Mouse (Mus musculus): Measurements from ENCODE around the gene Cul3. TPM values are rescaled to one million over a fixed set of nuclear protein-coding genes. Genes with fewer than 3 reads are reported as not detected.
"Not testable (repeated sequence)": the region's sequence is repeated elsewhere in the genome, so short reads cannot be mapped to it uniquely, and the experiment has no call there.

Cul3 gene
- polyA plus RNA-seq, 1 experiment from 2014 or later = 33.5 TPM

- DNase-seq (ENCODE audit: low spot score) (no peak), ATAC-seq (replicated peaks; ENCODE audit: low FRiP score) (no peak)
- Histone ChIP-seq H3K9me3 (ENCODE audit: control insufficient read depth, low read length) (no peaks in the 10 kb centered on the region), H3K36me3 (ENCODE audit: control insufficient read depth, insufficient read depth, low read length) (no peaks in the 10 kb centered on the region), H3K9ac (ENCODE audit: low read depth, low read length) (no peak overlapping the region), H3K4me1 (replicated peaks; ENCODE audit: control insufficient read depth, insufficient read depth, low read length) (no peaks in the 10 kb centered on the region), H3K27me3 (replicated peaks; ENCODE audit: control insufficient read depth, insufficient read depth, low read length) (no peaks in the 10 kb centered on the region), H3K27ac (ENCODE audit: low read depth, low read length) (no peak overlapping the region), H3K4me3 (ENCODE audit: low read depth, low read length) (no peak overlapping the region), H3K4me2 (no peak overlapping the region)
- WGBS = 81% methylated on average over 2 of the region's 2 CpGs
These were observed 22.7 kb upstream of the Cul3 start for GRCm38 (mm10) chr1:80362946-80363345.

- WGBS = 59% methylated on average over 2 of the region's 2 CpGs
These were observed 22.1 kb upstream of the Cul3 start for GRCm38 (mm10) chr1:80362400-80362799.

GRCm38 (mm10) chr1:80361771-80362170, 21.5 kb upstream of the Cul3 start:
- not testable (repeated sequence) for H3K4me2 ChIP-seq; H3K4me3 ChIP-seq (ENCODE audit: low read depth, low read length); ATAC-seq (replicated peaks; ENCODE audit: low FRiP score); DNase-seq (ENCODE audit: low spot score); H3K9ac ChIP-seq (ENCODE audit: low read depth, low read length); H3K36me3 ChIP-seq (ENCODE audit: control insufficient read depth, insufficient read depth, low read length); H3K27me3 ChIP-seq (replicated peaks; ENCODE audit: control insufficient read depth, insufficient read depth, low read length); H3K27ac ChIP-seq (ENCODE audit: low read depth, low read length); H3K4me1 ChIP-seq (replicated peaks; ENCODE audit: control insufficient read depth, insufficient read depth, low read length); H3K9me3 ChIP-seq (ENCODE audit: control insufficient read depth, low read length)
- 78% methylated on average over 2 of the region's 2 CpGs for WGBS

More at GRCm38 (mm10) chr1:80362400-80362799, 22.1 kb upstream of the Cul3 start:
- H3K4me3 ChIP-seq (ENCODE audit: low read depth, low read length) = no peak overlapping the region
- H3K36me3 ChIP-seq (ENCODE audit: control insufficient read depth, insufficient read depth, low read length) = no peaks in the 10 kb centered on the region
- H3K27ac ChIP-seq (ENCODE audit: low read depth, low read length) = no peak overlapping the region
- no peaks in the 10 kb centered on the region for H3K9me3 ChIP-seq (ENCODE audit: control insufficient read depth, low read length)
- ATAC-seq (replicated peaks; ENCODE audit: low FRiP score) (no peak), DNase-seq (ENCODE audit: low spot score) (no peak)
- no peak overlapping the region for H3K4me2 ChIP-seq
- H3K4me1 ChIP-seq (replicated peaks; ENCODE audit: control insufficient read depth, insufficient read depth, low read length) = no peaks in the 10 kb centered on the region
- no peak overlapping the region for H3K9ac ChIP-seq (ENCODE audit: low read depth, low read length)
- no peaks in the 10 kb centered on the region for H3K27me3 ChIP-seq (replicated peaks; ENCODE audit: control insufficient read depth, insufficient read depth, low read length)

GRCm38 (mm10) chr1:80360038-80360608, 19.8 kb upstream of the Cul3 start:
- DNase-seq (ENCODE audit: low spot score) = no peak
- Histone ChIP-seq H3K27me3 (replicated peaks; ENCODE audit: control insufficient read depth, insufficient read depth, low read length) (no peaks in the 10 kb centered on the region), H3K9ac (ENCODE audit: low read depth, low read length) (no peak overlapping the region), H3K4me3 (ENCODE audit: low read depth, low read length) (no peak overlapping the region), H3K9me3 (ENCODE audit: control insufficient read depth, low read length) (no peaks in the 10 kb centered on the region), H3K4me2 (no peak overlapping the region), H3K36me3 (ENCODE audit: control insufficient read depth, insufficient read depth, low read length) (no peaks in the 10 kb centered on the region), H3K27ac (ENCODE audit: low read depth, low read length) (no peak overlapping the region), H3K4me1 (replicated peaks; ENCODE audit: control insufficient read depth, insufficient read depth, low read length) (no peaks in the 10 kb centered on the region)
- no peak for ATAC-seq (replicated peaks; ENCODE audit: low FRiP score)
- WGBS = 71% methylated on average over 4 of the region's 4 CpGs

GRCm38 (mm10) chr1:80340061-80340435, 232 bp downstream of the Cul3 start:
- Histone ChIP-seq H3K4me3 (ENCODE audit: low read depth, low read length) (peak overlapping the region; percentile 86), H3K4me1 (replicated peaks; ENCODE audit: control insufficient read depth, insufficient read depth, low read length) (peaks cover 12% of the 10 kb centered on the region), H3K9me3 (ENCODE audit: control insufficient read depth, low read length) (no peaks in the 10 kb centered on the region), H3K36me3 (ENCODE audit: control insufficient read depth, insufficient read depth, low read length) (no peaks in the 10 kb centered on the region), H3K27me3 (replicated peaks; ENCODE audit: control insufficient read depth, insufficient read depth, low read length) (no peaks in the 10 kb centered on the region), H3K27ac (ENCODE audit: low read depth, low read length) (peak overlapping the region; percentile 97), H3K4me2 (peak overlapping the region; percentile 94), H3K9ac (ENCODE audit: low read depth, low read length) (peak overlapping the region; percentile 97)
- peak; percentile 5 for ATAC-seq (replicated peaks; ENCODE audit: low FRiP score)
- peak; percentile 61 for DNase-seq (ENCODE audit: low spot score)
- under 1% methylated on average over 33 of the region's 59 CpGs for WGBS

DNA sequence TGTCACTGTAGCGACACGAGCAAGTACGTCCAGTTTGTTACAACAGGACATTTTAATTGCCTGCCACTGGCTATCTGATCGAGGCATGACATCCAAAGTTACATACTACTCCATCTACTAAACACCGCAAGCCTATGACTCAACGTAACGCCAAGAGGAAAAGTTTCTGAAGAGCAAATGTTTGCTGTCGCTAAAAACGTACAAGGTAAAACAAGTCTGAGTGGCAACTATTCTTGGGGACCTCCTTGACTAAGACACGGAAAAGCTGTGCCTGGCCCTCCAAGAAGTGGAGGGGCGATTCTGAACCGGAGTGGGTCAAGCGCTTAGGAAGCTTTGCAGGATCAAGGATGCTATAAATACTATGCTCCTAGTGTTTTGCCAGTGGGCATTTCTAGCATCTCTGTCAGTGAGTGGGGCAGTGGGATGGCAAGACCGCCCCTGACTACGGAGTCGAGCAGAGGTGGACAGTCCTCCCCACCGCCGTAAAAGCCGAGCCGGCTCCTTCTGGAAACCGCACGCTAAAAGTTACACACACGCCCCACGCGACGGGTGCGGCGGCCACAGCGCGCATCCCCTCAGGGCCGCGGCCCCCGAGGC, 757 bp downstream of the Cul3 start:
- peak overlapping the region; percentile 97 for H3K9ac ChIP-seq (ENCODE audit: low read depth, low read length)

DNA sequence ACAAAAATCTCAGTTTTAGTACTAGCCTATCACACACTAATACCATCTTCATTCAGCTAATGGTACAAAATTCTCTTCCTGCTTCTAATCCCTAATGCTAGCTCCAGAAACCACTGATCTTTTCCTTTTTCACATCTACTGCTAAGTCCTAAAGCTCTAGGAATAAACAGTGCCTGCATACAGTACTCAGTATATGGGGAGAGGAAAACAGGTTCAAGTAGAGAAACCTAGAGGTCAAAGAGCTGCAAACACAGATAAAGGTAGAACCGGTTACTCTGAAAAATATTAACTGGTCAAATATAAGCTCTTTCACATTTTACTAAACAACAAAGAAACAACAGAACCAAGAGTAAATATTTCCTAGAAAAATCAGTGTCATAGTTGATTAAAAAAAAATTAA, 1.9 kb downstream of the Cul3 start:
- ATAC-seq (replicated peaks; ENCODE audit: low FRiP score) (no peak), DNase-seq (ENCODE audit: low spot score) (no peak)
- Histone ChIP-seq H3K4me1 (replicated peaks; ENCODE audit: control insufficient read depth, insufficient read depth, low read length) (peaks cover 15% of the 10 kb centered on the region), H3K9me3 (ENCODE audit: control insufficient read depth, low read length) (no peaks in the 10 kb centered on the region), H3K4me3 (ENCODE audit: low read depth, low read length) (peak overlapping the region; percentile 86), H3K4me2 (peak overlapping the region; percentile 94), H3K27me3 (replicated peaks; ENCODE audit: control insufficient read depth, insufficient read depth, low read length) (no peaks in the 10 kb centered on the region), H3K9ac (ENCODE audit: low read depth, low read length) (no peak overlapping the region), H3K27ac (ENCODE audit: low read depth, low read length) (no peak overlapping the region), H3K36me3 (ENCODE audit: control insufficient read depth, insufficient read depth, low read length) (no peaks in the 10 kb centered on the region)
- WGBS = 15% methylated on average over 1 of the region's 1 CpGs

More for the DNA sequence above, 757 bp downstream of the Cul3 start:
- WGBS = under 1% methylated on average over 33 of the region's 33 CpGs
- Histone ChIP-seq H3K9me3 (ENCODE audit: control insufficient read depth, low read length) (no peaks in the 10 kb centered on the region), H3K27me3 (replicated peaks; ENCODE audit: control insufficient read depth, insufficient read depth, low read length) (no peaks in the 10 kb centered on the region), H3K4me3 (ENCODE audit: low read depth, low read length) (peak overlapping the region; percentile 86), H3K36me3 (ENCODE audit: control insufficient read depth, insufficient read depth, low read length) (no peaks in the 10 kb centered on the region), H3K27ac (ENCODE audit: low read depth, low read length) (peak overlapping the region; percentile 97), H3K4me2 (peak overlapping the region; percentile 94), H3K4me1 (replicated peaks; ENCODE audit: control insufficient read depth, insufficient read depth, low read length) (peaks cover 12% of the 10 kb centered on the region)
- ATAC-seq (replicated peaks; ENCODE audit: low FRiP score) = no peak; the same call in 1 of the 2 replicates
- DNase-seq (ENCODE audit: low spot score) = peak; percentile 48

DNA sequence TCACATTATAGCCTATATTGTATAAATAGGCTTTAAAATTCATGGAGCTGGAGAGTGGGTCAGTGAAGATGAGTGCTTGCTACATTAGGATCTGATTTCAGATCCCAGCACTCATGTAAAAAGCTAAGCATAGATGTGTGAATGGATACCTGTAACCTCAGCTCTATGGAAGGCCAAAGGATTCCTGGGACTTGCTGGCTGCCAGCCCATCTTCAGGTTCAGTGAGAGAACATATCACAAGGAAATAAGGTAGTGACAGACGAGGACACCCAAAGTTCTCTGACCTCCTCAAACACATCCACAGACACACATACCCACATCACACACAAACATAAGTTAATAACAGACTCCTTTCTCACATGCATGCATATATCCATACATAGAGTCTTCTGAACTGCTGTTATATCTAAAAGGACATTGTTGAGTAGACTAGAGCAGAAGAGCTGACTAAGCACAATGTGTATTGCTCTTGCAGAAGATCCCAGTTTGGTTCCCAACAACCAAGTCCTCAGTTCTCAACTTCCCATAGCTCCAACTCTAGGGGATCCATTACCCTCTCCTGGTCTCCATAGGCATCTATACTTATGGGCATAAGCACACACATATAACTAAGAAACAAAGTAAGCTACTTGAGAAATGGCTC, 4.4 kb downstream of the Cul3 start:
- Histone ChIP-seq H3K27ac (ENCODE audit: low read depth, low read length) (no peak overlapping the region), H3K9me3 (ENCODE audit: control insufficient read depth, low read length) (no peaks in the 10 kb centered on the region), H3K4me1 (replicated peaks; ENCODE audit: control insufficient read depth, insufficient read depth, low read length) (peaks cover 21% of the 10 kb centered on the region), H3K36me3 (ENCODE audit: control insufficient read depth, insufficient read depth, low read length) (no peaks in the 10 kb centered on the region), H3K9ac (ENCODE audit: low read depth, low read length) (no peak overlapping the region), H3K27me3 (replicated peaks; ENCODE audit: control insufficient read depth, insufficient read depth, low read length) (no peaks in the 10 kb centered on the region), H3K4me3 (ENCODE audit: low read depth, low read length) (no peak overlapping the region), H3K4me2 (no peak overlapping the region)
- 91% methylated on average over 1 of the region's 1 CpGs for WGBS
- no peak for ATAC-seq (replicated peaks; ENCODE audit: low FRiP score)
- DNase-seq (ENCODE audit: low spot score) = no peak

DNA sequence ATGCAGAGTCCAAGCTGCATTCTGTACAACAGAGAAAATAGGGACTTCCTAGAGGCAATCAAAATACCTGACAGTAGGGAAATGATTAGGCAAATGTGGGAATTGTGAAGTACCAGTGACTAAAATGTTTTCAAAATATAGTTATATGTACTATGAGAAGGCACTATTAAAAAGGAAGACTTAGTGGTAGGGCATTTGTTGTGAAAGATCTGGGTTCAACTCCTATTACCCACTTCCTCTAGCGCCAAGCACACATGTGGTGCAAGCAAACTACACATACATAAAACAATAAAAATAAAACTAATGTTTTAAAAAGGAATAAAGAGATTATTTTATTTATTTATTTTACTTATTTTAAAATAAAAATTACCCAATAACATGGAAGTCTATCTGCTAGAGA, 5.2 kb downstream of the Cul3 start:
- Histone ChIP-seq H3K4me1 (replicated peaks; ENCODE audit: control insufficient read depth, insufficient read depth, low read length) (peaks cover 21% of the 10 kb centered on the region), H3K4me2 (no peak overlapping the region), H3K36me3 (ENCODE audit: control insufficient read depth, insufficient read depth, low read length) (no peaks in the 10 kb centered on the region), H3K27ac (ENCODE audit: low read depth, low read length) (no peak overlapping the region), H3K27me3 (replicated peaks; ENCODE audit: control insufficient read depth, insufficient read depth, low read length) (no peaks in the 10 kb centered on the region), H3K9me3 (ENCODE audit: control insufficient read depth, low read length) (no peaks in the 10 kb centered on the region), H3K9ac (ENCODE audit: low read depth, low read length) (no peak overlapping the region), H3K4me3 (ENCODE audit: low read depth, low read length) (no peak overlapping the region)
- 88% methylated on average over 1 of the region's 1 CpGs for WGBS
- DNase-seq (ENCODE audit: low spot score) = no peak
- ATAC-seq (replicated peaks; ENCODE audit: low FRiP score) = no peak
